Mouse (Mus musculus) layer of hippocampus, adult 9-10 months (tissue): ENCODE results near the gene Foxb2.
"Not testable (repeated sequence)": the region's sequence is repeated elsewhere in the genome, so short reads cannot be mapped to it uniquely, and the experiment has no call there.

Source experiments
- DNase-seq: peaks from one replicate; pipeline ENCODE4 v3.0.0; 2022; ENCODE audit warnings: low spot score

The Foxb2 gene

DNA sequence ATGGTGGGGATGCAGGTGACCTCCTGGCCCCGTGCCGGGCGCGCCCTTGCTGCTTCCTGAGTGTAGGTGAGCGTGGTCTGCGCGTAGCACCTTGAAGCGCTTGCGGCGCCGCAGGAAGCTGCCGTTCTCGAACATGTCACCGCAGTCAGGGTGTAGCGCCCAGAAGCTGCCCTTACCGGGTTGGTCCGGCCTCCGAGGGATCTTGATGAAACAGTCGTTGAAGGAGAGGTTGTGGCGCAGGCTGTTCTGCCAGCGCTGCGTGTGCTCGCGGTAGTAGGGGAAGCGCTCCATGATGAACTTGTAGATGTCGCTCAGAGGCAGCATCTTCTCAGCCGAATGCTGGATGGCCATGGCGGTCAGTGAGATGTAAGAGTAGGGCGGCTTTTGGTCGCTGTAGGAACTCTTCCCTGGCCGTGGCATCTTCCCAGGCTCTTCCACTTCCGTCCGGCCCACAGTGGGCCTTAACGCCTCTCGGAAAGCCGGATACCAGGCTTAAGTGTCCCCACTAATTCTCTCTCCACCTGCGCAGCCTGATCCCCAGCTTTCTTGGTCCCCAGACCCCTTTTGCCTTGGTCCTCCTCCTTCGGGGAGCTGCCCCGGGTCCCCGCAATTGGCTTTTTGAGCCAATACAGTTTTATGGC, at the start of gene Foxb2:
Gene Foxb2, minus strand, starts transcription at position 585 of the 641 bp plus-strand sequence.
- DNase-seq: no peak

DNA sequence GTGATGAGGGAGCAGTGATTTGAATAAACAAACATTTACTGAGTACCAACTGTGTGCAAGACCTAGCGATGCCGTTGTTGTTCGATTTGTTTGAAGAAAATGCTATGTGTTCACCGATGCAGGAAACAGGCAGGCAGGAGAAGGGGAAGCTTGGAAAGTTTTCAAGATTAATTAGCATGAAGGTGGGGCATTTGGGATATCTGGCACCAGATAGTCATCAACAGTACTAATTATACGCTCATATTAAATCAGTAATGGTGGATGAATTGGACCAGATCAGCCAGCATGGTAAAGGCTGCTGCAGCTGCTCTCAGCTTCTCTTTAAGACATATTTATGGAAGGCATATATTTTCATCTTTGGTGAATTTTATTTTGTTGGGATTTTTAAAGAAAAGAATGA, 37.9 kb upstream of the Foxb2 start:
- no peak for DNase-seq

DNA sequence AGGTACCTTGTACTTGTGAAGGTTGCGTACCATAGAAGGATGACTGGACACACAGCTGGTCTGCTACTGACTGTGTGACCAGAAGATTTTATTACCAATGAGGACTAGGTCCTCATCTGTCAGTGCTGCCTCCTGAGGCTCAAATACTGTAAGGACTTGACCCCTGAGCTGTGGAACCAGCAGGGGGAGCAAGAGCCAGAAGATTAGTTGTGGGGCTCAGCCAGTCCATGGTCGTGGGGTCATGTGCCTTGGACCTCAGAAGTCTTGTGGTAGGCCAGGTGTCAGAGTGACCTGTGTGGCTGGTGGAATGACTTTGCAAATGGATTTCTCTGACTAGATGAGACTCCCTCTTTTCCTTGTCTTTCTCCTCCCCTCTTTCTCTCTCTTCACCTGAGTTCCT, 29.5 kb upstream of the Foxb2 start:
- DNase-seq: no peak

DNA sequence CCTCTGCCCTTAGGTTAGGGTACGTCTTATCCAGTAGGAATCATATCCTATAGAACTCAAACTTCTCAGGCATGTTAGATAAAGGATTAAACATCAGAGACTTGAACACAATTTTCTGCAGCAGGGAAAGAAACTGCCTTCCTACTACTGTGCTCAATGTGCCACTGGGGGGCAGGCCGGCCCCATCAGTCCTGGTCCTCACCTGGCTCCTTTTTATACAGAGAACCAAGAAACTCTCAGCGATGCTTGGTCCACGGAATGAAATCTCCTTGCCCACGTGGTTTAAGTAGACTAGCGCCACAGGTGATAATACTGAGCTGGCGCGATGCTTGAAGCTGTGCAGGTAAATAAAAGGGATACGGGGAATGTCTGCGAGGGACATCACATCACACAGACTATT, 26.1 kb upstream of the Foxb2 start:
- DNase-seq: no peak

DNA sequence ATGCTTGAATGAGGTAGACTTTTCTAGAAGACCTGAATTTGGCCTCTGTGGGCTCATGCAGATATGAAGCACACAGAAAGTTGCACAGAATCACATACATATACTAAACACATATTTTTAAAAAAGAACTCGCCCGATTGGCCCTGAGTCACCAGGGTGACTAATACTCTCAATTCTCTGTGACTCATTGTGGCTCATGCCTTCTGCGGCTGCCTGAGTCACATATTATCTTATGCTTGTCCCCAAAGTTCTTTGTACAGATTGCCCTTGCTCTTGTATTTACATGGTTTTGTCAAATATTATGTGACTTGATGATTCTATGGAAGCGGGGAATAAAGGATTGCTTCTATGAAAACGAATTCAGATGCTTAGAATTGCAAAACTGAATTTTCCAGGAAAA, 25.0 kb upstream of the Foxb2 start:
- no peak for DNase-seq

DNA sequence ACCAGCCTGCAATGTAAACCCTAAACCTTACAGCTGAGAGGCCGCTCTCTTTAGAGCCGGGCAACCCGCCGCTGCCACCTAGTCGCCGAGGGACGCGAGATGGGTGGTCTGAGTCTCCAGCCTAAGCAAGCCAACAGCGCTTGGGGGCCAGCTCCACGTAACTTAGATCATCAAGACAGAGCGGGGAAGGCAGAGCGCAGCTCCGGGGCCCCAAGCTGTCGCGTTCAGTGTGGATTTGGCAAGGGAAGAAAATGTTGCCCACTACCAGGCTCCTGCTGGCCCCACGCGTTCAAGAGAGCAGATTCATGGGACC, 2.8 kb upstream of the Foxb2 start:
- no peak for DNase-seq

DNA sequence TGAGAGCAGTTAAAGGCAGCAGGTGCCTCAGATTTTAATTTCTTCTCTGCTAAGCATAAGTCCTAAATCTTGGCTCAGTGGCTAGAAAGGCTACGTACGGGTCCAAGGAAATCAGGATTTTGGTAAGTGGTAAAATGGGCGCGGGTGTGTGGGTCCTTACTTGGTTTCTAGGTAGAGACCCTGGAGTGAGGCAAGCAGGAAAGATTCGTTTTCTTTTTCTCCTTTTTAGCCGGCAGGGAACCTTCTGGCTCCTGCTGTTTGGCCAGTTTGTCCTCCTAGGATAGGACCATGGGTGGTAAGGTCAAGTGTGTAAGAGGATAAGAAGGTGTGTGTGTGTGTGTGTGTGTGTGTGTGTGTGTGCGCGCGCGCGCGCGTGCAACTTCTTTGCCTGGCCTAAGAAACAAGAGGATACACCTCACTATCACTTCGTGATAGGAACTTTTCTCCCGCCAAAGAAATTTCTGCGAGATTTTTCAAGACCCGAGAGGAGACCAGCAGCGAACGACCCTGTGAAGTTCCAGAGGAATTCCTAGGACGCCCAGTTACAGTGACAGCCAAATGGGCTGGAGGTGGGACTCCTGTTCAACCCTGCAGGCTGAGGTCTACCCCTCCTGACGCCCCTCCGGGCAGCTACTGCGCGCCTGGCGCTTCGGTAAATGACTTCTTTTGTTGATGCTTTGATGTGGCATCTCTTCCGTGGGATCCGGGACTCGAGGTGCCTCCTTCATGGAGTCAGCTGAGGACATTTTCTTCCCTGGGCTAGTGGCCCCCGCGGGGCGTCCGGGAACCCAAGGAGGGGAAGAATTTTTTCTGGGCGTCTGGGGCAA, 2.2 kb upstream of the Foxb2 start:
- DNase-seq: no peak

DNA sequence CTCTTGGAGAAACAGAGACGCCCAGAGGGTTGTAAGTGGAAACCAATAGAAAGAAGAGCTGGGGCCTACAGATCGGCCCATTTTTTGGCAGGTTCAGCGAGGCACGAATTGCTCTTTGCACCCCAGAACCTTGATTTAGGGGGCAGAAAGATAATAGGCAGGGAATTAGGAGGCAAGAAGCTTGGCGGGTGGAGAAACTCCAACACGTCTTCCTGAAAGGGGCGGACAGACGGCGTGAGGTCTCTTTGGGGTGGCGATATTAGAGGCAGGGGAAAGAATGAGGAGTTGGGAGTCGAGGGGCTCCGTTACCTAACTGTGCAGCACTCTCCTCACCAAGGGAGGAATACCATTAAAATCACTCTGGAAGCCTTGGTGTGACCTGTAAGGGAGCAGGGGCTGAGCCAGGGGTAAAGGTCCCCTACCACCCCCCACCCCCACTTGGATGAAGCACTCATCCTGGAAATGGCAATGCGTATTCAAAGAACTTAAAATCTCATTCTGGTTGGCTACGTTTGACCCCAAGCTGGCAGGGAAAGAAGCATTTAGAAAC, 1.5 kb upstream of the Foxb2 start:
- no peak for DNase-seq

DNA sequence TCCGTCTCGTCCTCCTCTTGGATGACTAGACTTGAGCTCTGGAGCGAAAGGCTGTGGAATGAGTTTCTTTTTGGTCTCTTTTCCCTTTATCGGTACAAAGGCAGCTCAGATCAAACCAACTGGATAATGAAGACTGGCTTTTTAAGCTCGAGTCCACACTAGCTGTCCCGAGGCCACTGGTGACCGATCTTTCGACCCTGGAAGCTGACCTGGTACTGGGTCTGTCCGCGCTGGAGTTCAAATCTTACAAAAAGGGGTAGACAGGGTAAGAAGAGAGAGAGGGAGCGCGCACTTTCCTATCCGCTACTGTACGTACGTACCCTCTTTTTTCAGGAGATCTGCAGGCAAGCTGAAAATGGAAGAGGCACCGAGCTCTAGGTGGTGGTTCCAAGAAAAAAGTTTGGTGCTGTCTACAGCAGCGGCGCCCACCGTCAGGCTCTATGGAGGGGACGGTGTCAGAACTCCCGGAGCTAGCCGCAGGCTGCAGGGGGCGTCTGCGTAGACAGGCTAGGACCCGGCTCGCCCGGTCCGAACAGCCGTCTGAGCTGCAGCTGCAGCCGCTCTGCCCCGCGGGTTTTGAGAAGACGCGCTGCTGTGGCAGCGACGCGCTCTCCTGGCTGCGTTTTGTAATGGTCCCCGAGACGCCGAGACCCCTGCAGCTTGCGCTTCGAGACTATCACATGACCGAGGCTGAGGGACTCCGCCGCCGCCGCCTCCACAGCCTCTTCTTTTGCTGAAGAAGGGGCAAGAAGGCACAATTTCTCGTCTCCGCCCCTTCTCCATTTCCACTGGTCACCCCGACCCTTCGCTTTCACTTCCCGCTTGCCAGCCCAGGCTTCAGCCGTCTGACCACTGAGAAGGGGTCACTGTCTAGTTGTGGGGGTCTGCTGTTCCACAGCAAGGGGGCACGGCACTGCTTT, 597 bp upstream of the Foxb2 start:
- DNase-seq: no peak

DNA sequence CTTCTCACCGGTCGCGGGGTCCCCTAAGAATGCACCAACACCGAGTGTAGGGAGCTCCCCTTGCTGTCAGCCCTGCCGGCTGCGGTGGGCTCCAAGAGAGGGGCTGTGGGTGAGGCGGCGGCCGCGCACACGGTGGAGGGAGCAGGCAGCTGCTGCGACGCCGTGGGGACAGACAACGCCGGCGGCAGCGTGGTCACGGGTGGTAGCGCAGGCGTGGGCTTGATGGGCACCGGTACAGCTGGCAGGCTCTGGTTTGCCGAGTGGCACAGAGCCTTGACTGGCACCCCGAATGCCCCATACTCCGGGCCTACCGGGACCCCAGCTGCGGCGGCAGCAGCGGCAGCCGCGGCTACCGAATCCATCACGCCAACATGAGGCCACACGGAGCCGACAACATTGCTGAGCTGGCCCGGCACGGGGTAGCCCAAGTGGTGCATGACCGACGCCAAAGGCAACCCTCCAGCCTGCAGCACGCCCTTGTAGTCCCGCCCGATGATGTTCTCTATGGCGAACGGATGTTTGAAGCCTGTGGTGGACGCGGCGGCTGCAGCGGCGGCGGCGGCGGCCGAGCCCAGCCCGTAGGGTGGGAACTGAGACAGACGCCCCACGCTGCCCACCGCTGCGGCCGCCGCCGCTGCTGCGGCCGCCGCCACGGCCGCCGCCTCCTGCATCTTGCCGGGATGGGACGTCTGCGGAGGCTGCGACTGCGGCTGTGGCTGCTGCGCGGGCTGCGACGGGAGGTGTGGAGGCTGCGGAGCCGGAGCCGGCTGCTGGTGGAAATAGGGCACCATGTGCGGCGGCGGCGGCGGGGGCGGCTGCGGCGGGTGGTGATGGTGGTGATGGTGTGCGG, 1.0 kb downstream of the Foxb2 start:
- DNase-seq: no peak

DNA sequence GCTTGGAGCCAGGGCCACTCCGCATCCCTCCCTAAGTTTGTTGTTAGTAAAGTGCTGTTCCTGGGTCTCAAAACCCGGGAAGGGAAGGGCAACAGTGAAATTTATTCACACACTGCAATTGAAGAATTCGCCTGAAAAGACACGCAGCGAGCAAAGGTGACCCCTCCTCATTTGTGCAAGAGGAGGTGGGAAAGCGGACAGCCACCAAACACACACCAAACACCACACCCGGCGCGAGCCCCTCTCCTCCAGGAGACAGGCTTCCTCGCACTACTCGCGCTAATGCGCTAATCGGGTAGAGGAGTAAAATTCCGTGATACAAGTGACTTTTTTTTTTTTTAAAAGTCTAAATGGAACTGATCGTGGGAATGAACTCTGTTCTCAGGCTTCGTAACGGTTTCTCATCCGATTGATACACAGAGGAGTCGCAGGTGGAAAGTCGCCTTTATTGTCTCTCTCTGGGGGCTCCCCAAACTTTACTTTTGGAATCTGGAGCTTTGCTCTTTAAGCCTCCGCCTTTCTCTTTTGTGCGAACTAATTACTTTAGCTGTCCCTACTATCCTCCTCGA, 2.3 kb downstream of the Foxb2 start:
- no peak for DNase-seq

DNA sequence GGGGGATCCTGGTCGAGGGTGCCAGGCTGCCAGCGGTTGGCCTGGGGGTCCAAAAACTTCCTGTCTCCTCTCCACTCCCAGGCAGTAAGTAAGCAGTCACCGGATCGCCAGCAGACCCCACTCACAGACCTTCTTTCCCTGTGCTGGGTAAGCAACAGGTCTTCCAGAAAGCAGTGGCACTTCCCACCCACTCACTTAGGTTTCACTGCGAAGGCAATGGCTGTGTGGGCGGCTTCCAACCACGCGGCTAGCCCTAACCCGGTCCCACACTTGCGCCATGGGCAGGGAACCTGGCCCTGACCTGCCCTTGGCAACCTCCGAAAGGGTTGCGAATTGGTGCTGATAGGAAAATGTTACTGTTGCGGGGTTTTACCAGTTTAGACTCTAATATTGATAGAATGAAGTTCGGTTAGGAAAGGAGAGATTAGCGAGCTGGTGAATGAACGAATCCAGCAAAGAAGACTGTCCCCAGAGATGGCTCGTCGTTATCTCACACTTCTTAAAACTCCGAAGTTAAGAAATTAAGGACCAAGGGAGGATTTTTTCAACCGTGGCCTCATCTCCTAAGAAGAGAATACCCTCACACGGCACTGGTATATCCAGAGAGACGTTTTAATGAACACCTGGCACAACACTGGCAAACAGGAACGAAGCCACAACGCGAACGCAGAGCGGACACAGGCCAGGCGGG, 3.0 kb downstream of the Foxb2 start:
- DNase-seq: no peak

DNA sequence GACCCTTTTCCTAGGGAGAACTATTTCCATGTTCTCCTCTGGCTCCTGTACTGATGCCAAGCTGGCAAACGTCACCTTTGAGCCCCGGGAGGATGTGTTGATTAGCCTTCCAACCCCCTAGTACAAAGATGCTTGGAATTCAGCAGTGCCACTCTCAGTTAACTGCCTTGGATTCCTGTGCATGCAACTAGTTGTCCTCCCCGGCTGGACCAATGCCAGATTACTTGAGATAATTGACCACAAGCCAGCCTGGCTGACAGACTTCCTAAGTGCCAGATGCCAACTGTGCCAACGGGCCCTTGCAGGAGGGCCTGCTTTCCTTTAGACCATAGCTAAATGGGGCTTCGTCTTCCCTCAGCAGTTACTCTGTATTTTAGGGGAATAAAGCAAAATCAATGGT, 5.1 kb downstream of the Foxb2 start:
- no peak for DNase-seq

DNA sequence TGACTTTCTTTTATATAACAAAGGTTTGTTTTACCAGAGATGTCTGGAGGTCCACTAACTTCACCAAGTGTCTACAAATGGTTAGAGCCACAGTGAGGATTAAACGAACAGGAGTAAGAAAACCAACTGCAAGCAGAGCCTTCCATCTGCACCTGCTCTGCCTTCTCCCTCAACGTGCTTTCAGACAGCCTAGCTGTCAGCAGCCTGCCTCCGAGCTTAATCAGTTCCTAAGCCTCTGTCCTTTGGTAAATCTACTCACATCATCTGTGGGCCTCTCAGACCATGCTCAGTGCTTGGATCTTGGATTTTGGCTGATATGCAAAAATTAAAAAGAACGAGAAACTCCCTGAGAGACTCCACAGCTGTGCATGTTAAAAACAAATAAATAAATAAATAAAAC, 15.0 kb downstream of the Foxb2 start:
- no peak for DNase-seq

DNA sequence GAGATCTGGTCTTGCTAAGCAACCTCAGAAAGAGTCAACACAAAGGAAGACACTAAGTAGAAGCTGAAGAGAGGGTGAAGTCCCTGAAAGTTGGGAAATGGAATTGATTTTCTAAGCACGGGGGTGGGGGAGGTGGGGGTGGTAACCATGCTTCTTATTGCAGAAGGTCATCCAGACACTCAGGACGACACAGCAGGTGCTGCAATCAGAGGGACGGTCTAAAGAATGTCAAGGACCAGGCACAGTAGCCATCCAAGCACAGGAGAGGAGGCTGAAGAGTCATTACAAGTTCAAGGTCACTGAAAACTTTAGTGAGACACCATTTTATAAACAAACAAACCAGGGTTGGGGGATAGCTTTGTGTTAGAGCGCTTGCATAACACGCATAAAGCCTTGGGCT, 16.9 kb downstream of the Foxb2 start:
- no peak for DNase-seq

DNA sequence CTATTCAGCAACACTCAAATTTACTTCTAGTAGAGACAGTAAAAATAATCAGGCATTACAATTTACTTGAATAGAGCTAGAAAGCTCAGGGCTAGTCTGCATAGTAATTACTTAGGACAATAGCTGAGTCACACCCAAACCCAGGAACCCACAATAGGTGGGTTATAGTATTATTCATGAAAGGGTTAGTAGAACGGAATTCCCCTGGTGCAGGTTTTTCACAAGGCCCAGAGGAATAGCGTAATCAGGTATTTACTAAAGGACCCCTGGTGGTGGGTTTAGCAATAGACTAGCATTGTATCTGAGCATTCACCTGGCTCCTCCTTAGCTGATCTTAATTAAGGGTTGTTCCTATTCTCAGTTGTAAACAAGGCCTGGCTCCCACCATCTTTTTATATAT, 29.5 kb downstream of the Foxb2 start:
- not testable (repeated sequence) for DNase-seq

DNA sequence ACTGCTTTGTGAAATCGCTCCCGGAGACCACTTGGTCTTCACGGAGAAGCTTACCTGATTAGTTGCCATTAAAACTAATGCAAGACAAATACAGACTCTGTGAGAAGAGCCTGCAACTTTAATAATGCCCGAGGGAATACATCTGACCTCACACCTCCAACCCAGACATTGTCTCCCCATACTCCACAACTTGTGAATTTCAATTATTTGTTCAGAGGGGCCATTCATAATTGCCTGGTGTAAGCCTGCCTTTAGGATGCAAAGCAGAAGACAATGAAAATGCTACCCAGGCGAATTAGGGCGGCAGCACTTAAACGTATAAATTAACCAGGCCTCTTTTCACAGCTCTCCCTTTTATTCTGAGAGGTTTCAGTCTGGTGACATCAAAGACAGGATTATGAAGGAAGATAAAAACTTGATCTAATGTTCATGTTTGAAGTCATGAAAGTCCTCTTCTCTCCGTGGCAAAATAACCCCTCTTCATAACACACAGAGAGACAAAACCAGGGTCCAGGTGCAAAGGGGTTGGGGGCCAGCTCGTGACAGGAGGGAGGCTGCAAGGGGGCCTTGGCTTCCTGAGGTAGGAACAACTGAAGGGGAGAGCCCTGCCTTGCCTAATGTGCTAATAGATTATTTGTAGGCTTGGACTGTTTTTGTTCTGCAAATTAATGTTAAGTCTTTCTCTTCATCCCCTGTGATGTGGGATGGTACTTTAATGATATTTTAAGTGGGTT, 31.9 kb downstream of the Foxb2 start:
- no peak for DNase-seq

DNA sequence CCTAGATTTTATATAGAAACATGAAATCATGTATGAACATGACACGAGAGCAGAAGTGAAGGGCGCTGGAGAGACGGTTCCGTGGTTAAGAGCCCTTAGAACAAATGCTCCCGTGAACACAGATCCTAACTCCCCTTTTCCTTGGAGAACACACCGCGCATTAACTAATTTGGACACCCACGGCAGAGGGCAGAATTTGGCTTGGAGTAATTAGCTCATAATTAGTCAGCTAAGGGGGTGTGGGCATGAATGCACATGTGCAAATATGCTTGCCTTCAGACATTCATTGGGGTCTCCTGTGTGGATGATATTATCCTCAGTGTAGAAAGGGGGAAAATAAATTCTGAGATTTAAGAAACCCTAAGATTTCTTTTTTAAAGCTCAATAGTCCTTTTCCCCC, 32.6 kb downstream of the Foxb2 start:
- no peak for DNase-seq

DNA sequence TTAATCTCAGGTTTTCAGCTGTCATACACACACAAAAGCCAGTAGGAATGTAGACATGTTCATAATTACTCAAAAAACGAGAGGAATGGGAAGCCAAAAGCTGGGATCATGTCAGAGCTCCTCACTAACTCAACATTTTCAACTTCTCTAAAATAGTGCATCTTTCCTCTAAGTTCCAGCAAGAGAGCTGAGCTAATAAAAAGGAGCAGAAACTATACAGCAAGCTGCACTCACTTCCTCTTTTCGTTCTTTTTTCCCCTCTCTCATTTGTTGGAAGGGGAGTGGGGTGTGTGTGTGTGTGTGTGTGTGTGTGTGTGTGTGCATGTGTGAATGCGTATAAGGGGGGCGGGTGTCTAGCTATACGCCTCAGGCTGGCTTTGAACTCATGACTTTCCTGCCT, 45.9 kb downstream of the Foxb2 start:
- no peak for DNase-seq

DNA sequence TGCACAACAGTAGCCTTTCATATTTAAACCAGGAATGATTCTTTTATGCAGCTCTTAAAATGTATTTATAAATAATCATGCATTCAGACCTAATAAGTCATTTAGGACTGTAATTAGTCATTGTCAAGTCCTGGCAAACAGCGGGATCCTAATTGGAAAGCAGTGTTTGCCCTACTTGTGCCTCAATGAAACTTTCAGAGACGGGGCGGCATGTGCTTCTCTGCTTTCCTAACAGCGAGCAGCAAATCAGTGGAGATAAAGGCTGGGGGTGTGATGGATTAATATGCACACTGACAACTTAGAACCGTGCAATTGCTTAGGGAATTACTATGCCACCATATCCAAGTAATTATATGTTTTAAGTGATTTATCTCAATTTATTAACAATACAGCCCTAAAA, 48.4 kb downstream of the Foxb2 start:
- no peak for DNase-seq
